ENCODE assay signal across 26 mouse cellular contexts in genomic region chr7:112149113-112149512, GRCm38 (mm10). TPM values are rescaled to one million over a fixed set of nuclear protein-coding genes. Genes with fewer than 3 reads are reported as not detected.
DNase-seq lines count a peak whose midpoint lies in the region; ATAC-seq lines count a peak whose summit lies in the region.
"Had no signal": no experiment of that assay in that cellular context is flagged by ENCODE, and none has a peak within 500 bp of the region (broad histone marks: within the 10 kb centered on the region; RNA-seq: fewer than 3 reads in every experiment).

No protein-coding gene starts in this region.

- intact Hi-C loops in heart, postnatal 10 days (cut with DNase I): no loop called here

- no peaks in the 10 kb centered on the region for H3K9me3 ChIP-seq in heart, embryonic 11.5 days (replicated peaks; ENCODE audit: control insufficient read depth, low read length)
- H3K9me3 ChIP-seq in heart, embryonic 13.5 days: no peaks in the 10 kb centered on the region
- no peaks in the 10 kb centered on the region for H3K9me3 ChIP-seq in heart, embryonic 16.5 days (replicated peaks; ENCODE audit: control insufficient read depth, low read length)
- H3K9me3 ChIP-seq: embryonic facial prominence, embryonic 12.5 days; embryonic facial prominence, embryonic 15.5 days had no signal

- ATAC-seq in heart, embryonic 11.5 days (replicated peaks; ENCODE audit: insufficient number of reproducible peaks, low FRiP score, low TSS enrichment): no peak; the same call in 1 of the 2 replicates
- ATAC-seq in heart, embryonic 13.5 days (ENCODE audit: extremely low read depth, insufficient number of reproducible peaks, low FRiP score, low TSS enrichment): 0 out of 2 replicates have a peak, but pooled peaks have one; percentile 35
- no peak; the same call in 1 of the 2 replicates for ATAC-seq in heart, embryonic 16.5 days (replicated peaks; ENCODE audit: extremely low read depth, insufficient read depth, low FRiP score)
- ATAC-seq: CD4-positive, CD25-positive, alpha-beta regulatory T cell, adult 4 months; forebrain, embryonic 14.5 days; forebrain, postnatal 0 days; hindbrain, postnatal 0 days; inflammation-experienced regulatory T-cells, adult 6 months; intestine, embryonic 16.5 days had no signal

- WGBS in heart, embryonic 11.5 days (ENCODE audit: insufficient replicate concordance): 54% methylated on average over 10 of the region's 10 CpGs
- WGBS in heart, embryonic 13.5 days: 33% methylated on average over 10 of the region's 10 CpGs
- WGBS in heart, embryonic 16.5 days: 48% methylated on average over 10 of the region's 10 CpGs

- H3K36me3 ChIP-seq in heart, embryonic 11.5 days (ENCODE audit: control insufficient read depth, insufficient read depth, low read length): 0 out of 2 replicates have a peak, but pooled peaks cover 2% of the 10 kb centered on the region
- peaks cover 20% of the 10 kb centered on the region; the same call in 1 of the 2 replicates for H3K36me3 ChIP-seq in heart, embryonic 13.5 days
- H3K36me3 ChIP-seq in heart, embryonic 16.5 days (ENCODE audit: control insufficient read depth, insufficient read depth): no peaks in the 10 kb centered on the region

- no peaks in the 10 kb centered on the region for H3K27me3 ChIP-seq in heart, embryonic 11.5 days (ENCODE audit: control insufficient read depth, insufficient read depth, low read length)
- H3K27me3 ChIP-seq in heart, embryonic 13.5 days (replicated peaks): no peaks in the 10 kb centered on the region
- no peaks in the 10 kb centered on the region for H3K27me3 ChIP-seq in heart, embryonic 16.5 days (ENCODE audit: control insufficient read depth, insufficient read depth, low read length)
- H3K27me3 ChIP-seq: embryonic facial prominence, embryonic 12.5 days; embryonic facial prominence, embryonic 15.5 days had no signal

- no peak overlapping the region for H3K27ac ChIP-seq in heart, embryonic 11.5 days (ENCODE audit: low read depth, low read length)
- H3K27ac ChIP-seq in heart, embryonic 13.5 days (replicated peaks): peak overlapping the region; percentile 76
- peak overlapping the region; percentile 14; the same call in 1 of the 2 replicates for H3K27ac ChIP-seq in heart, embryonic 16.5 days (ENCODE audit: low read length)
- H3K27ac ChIP-seq: embryonic facial prominence, embryonic 12.5 days; embryonic facial prominence, embryonic 15.5 days; hindbrain, embryonic 14.5 days; hindbrain, postnatal 0 days had no signal

- H3K4me3 ChIP-seq in heart, embryonic 11.5 days (ENCODE audit: low read depth, low read length): no peak overlapping the region
- H3K4me3 ChIP-seq in heart, embryonic 13.5 days: no peak overlapping the region
- no peak overlapping the region for H3K4me3 ChIP-seq in heart, embryonic 16.5 days (ENCODE audit: low read length)
- H3K4me3 ChIP-seq: embryonic facial prominence, embryonic 12.5 days; embryonic facial prominence, embryonic 15.5 days had no signal

- H3K4me2 ChIP-seq in heart, embryonic 11.5 days: no peak overlapping the region
- H3K4me2 ChIP-seq in heart, embryonic 13.5 days: peak overlapping the region; percentile 24; the same call in 1 of the 2 replicates
- no peak overlapping the region for H3K4me2 ChIP-seq in heart, embryonic 16.5 days (ENCODE audit: low read depth, low read length)
- H3K4me2 ChIP-seq: embryonic facial prominence, embryonic 12.5 days; embryonic facial prominence, embryonic 15.5 days; hindbrain, embryonic 14.5 days had no signal

- peaks cover 27% of the 10 kb centered on the region for H3K4me1 ChIP-seq in heart, embryonic 11.5 days (ENCODE audit: control insufficient read depth, insufficient read depth, low read length)
- H3K4me1 ChIP-seq in heart, embryonic 13.5 days: peaks cover 69% of the 10 kb centered on the region
- peaks cover 10% of the 10 kb centered on the region for H3K4me1 ChIP-seq in heart, embryonic 16.5 days (ENCODE audit: control insufficient read depth, insufficient read depth, low read length)

- H3K9ac ChIP-seq in heart, embryonic 11.5 days (ENCODE audit: low read depth, low read length): no peak overlapping the region
- 0 out of 2 replicates have a peak overlapping the region, but pooled peaks have one; percentile 28 for H3K9ac ChIP-seq in heart, embryonic 13.5 days
- no peak overlapping the region for H3K9ac ChIP-seq in heart, embryonic 16.5 days (ENCODE audit: low read length)
- H3K9ac ChIP-seq: embryonic facial prominence, embryonic 12.5 days; embryonic facial prominence, embryonic 15.5 days; forebrain, postnatal 0 days; hindbrain, embryonic 14.5 days had no signal

- DNase-seq in heart, adult 11 months: peak; percentile 91
- DNase-seq in heart, postnatal 10 days: no peak
- no peak for DNase-seq in heart, adult 8-10 months (ENCODE audit: low spot score)
- DNase-seq in right cerebral cortex, postnatal 14 days: no peak
- DNase-seq: adrenal gland, adult 2 months; adrenal gland, postnatal 14 days; cerebellum, adult 11 months; cerebellum, adult 2 months; cerebellum, adult 9-11 months; cerebellum, postnatal 25 days; forebrain, postnatal 0 days; gastrocnemius, postnatal 14 days; kidney, adult 18-20 months; kidney, adult 9 months had no signal

RNA-seq across cellular contexts. Expression of gene Dkk3, which starts 9.7 kb away (rescaled TPM):
- 72.4 and 97.5 TPM in 2 replicates for polyA plus RNA-seq in heart, embryonic 11.5 days (2014; fragmentation: Nextera tagmentation; extraction: Ambion mirVana)
- polyA plus RNA-seq in heart, embryonic 13.5 days (2015; fragmentation: Nextera tagmentation; extraction: Ambion mirVana): 74.7 and 91.0 TPM in 2 replicates
- total RNA-seq in heart, postnatal 10 days (2021): 10 to 100 TPM; 44.1 to 77.0 TPM
- 73.8 and 91.0 TPM in 2 replicates for polyA plus RNA-seq in heart, embryonic 16.5 days (2015; fragmentation: Nextera tagmentation; extraction: Ambion mirVana)
- total RNA-seq in heart, adult 8-10 months (2022): 10 to 100 TPM; 34.3 to 54.4 (median 46.8) TPM
- total RNA-seq: MEL had no signal
